Mouse (Mus musculus): Measurements from ENCODE around the gene Ifngr2. TPM values are rescaled to one million over a fixed set of nuclear protein-coding genes. Genes with fewer than 3 reads are reported as not detected.
"Not testable (repeated sequence)": the region's sequence is repeated elsewhere in the genome, so short reads cannot be mapped to it uniquely, and the experiment has no call there.

The Ifngr2 gene
- polyA plus RNA-seq, 1 experiment from 2014 or later: 31.3 TPM

DNA sequence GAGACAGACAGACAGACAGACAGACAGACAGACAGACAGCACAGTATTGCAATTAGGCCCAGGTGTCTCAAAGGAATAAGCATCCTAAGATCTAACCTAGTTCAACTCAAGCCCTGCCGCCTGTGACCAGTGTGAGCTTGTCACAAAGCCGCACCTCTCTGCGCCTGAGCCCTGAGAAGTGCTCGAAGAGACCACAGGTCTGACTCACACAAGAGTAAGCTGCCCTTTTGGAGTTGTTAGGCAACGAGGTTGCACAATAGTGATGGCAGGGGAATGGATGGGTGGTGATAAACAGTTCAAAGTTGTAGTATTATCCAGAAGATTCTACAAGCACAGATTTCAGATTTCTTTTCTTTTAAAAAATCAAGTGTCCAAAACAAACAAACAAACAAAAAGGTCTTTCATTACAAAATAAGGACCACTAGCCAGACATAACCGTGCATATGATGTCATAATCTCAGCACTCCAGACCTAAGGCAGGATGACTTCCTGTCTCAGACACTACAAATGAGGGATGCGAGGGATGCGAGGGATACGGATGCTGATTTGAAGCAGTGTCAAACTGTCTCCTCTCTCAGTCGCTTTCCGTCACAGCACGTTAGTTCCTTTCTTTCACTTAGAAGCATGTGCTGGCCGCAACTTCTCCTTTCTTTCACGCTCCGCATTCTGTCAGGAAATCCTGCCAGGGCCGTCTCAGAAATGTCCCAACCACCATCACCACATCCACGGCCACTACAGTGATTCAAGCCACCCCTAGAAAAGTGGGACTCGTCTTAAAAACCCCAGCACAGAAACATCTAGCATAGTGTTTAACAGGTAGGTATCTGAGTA is 24.2 kb upstream of the Ifngr2 start:
- TF ChIP-seq CTCF (IDR thresholded peaks at IDR 0.05): no peak
- ChIA-PET CTCF (no interaction called here), POLR2A (interaction anchor here (0.5 to 1.2 kb wide), 2 partner anchors 11 to 16 kb away, joined by 3 read pairs; no protein-coding TSS in a partner anchor)
- no peaks in the 10 kb centered on the region for H3K27me3 ChIP-seq
- DNase-seq (ENCODE audit: low read depth, low spot score) (peak; percentile 64), ATAC-seq (peak; percentile 93)
- in situ Hi-C loops (cut with MboI; ENCODE audit: low pct_unique_long_range_greater_than_20kb): no loop called here

GRCm38 (mm10) chr16:91524206-91524605 is 22.7 kb upstream of the Ifngr2 start:
- ChIA-PET CTCF (interaction anchor here (1.3 kb wide), 1 partner anchor 57 kb away, joined by 4 read pairs; no protein-coding TSS in a partner anchor), POLR2A (interaction anchor here (0.5 to 1.2 kb wide), 3 partner anchors 13 to 170 kb away, joined by 3 to 4 read pairs (median 3); no protein-coding TSS in a partner anchor)
- in situ Hi-C loops (cut with MboI; ENCODE audit: low pct_unique_long_range_greater_than_20kb): no loop called here
- H3K27me3 ChIP-seq: no peaks in the 10 kb centered on the region
- DNase-seq (ENCODE audit: low read depth, low spot score) (no peak), ATAC-seq (no peak)
- TF ChIP-seq CTCF (IDR thresholded peaks at IDR 0.05): no peak

DNA sequence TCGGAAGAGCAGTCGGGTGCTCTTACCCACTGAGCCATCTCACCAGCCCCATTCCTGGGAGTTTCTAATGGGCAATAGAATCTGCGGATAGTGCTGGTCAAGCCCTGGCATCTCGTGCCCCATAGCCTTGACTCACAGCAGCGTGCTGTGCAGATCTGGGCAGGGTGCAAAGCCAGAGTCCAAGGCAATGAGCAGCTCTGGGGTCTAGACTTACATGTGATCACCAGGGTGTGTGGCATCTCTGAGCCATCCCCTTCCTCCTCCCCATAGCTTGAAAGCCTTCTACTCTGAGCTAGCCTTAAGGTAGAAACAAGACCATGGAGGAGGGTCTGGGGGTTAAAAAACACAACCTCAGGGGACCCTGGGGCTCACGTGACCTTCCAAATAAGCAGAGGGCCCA is 20.6 kb upstream of the Ifngr2 start:
- no peak for TF ChIP-seq CTCF (IDR thresholded peaks at IDR 0.05)
- in situ Hi-C loops (cut with MboI; ENCODE audit: low pct_unique_long_range_greater_than_20kb): no loop called here
- H3K27me3 ChIP-seq: no peaks in the 10 kb centered on the region
- DNase-seq (ENCODE audit: low read depth, low spot score) (no peak), ATAC-seq (no peak)
- POLR2A ChIA-PET: no interaction called here
- CTCF ChIA-PET: no interaction called here

DNA sequence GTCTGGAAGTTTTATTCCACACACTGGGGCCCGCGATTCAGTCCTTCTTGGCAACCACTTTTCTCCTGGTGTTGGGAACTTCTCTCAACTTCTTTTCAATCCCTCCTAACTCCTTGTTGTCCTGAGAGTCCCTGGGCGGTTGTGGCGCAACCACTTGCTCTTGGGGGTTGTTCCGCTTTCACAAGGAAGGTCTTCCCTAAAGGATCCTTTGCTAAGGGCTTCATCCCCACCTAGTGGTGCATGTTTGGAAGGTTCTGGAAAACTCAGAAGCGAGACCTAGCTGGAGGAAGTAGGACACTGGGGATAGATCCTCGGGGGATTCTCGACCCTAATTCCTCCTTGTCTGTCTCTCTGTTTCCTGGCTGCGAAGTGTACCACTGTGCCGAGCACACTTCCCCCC is 19.8 kb upstream of the Ifngr2 start:
- no peaks in the 10 kb centered on the region for H3K27me3 ChIP-seq
- DNase-seq (ENCODE audit: low read depth, low spot score) (no peak), ATAC-seq (no peak)
- no peak for TF ChIP-seq CTCF (IDR thresholded peaks at IDR 0.05)
- CTCF ChIA-PET: no interaction called here
- POLR2A ChIA-PET: interaction anchor here (0.6 kb wide), 1 partner anchor 69 kb away, joined by 3 read pairs; no protein-coding TSS in a partner anchor
- in situ Hi-C loops (cut with MboI; ENCODE audit: low pct_unique_long_range_greater_than_20kb): no loop called here

GRCm38 (mm10) chr16:91527500-91527899 is 19.4 kb upstream of the Ifngr2 start:
- ATAC-seq: no peak
- no peaks in the 10 kb centered on the region for H3K27me3 ChIP-seq
- TF ChIP-seq CTCF (IDR thresholded peaks at IDR 0.05): no peak
- no peak for DNase-seq (ENCODE audit: low read depth, low spot score)
- CTCF ChIA-PET: no interaction called here
- POLR2A ChIA-PET: interaction anchor here (0.6 kb wide), 1 partner anchor 69 kb away, joined by 3 read pairs; no protein-coding TSS in a partner anchor
- in situ Hi-C loops (cut with MboI; ENCODE audit: low pct_unique_long_range_greater_than_20kb): no loop called here

- DNase-seq (ENCODE audit: low read depth, low spot score) (no peak), ATAC-seq (no peak)
- in situ Hi-C loops (cut with MboI; ENCODE audit: low pct_unique_long_range_greater_than_20kb): no loop called here
- H3K27me3 ChIP-seq: no peaks in the 10 kb centered on the region
- POLR2A ChIA-PET: no interaction called here
- TF ChIP-seq CTCF (IDR thresholded peaks at IDR 0.05): no peak
- CTCF ChIA-PET: no interaction called here
These were observed 18.3 kb upstream of the Ifngr2 start for GRCm38 (mm10) chr16:91528578-91528977.

GRCm38 (mm10) chr16:91530830-91531229 is 16.0 kb upstream of the Ifngr2 start:
- H3K27me3 ChIP-seq; POLR2A ChIA-PET; CTCF ChIA-PET; in situ Hi-C loops (cut with MboI; ENCODE audit: low pct_unique_long_range_greater_than_20kb); DNase-seq (ENCODE audit: low read depth, low spot score); ATAC-seq: not testable (repeated sequence)

DNA sequence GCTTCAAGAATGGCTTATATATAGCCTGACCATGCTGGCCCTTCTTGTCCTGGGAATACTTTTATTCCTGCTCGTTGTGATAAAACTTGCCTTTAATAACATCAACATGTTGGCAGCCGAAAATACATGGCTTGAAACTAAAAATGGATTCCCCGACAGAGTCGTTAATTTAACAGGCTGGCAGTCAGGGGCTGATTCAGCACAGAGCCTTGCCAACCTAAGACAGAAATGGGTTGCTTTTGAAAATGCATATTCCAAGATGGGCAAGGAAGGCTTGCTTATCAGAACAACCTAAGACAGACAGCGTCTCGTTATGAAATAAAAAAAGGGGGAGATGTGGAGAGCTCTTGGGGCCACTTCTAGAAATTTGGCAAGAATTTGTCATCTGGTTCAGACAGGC is 15.0 kb upstream of the Ifngr2 start:
- TF ChIP-seq CTCF (IDR thresholded peaks at IDR 0.05): no peak
- DNase-seq (ENCODE audit: low read depth, low spot score) (no peak), ATAC-seq (no peak)
- in situ Hi-C loops (cut with MboI; ENCODE audit: low pct_unique_long_range_greater_than_20kb): no loop called here
- POLR2A ChIA-PET: no interaction called here
- H3K27me3 ChIP-seq: no peaks in the 10 kb centered on the region
- CTCF ChIA-PET: no interaction called here

DNA sequence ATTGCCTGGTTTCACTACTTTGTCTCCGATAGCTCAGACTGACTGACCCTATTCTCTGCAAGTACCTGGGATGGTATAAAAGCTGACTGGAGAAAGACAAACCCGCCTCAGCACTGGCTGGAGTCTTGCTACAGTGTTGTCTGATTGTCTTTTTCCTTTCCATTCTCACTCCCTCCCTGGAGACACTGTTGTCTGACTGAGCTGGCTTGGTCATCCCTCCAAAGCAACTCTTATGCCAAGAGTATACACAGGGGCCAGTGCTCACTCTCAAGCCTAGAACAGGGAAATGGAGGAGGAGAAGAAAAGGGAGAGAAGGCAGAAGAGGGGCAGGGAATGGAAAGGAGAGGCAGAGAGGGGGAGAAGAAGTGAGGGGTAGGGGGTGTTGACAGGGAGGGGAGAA is 14.4 kb upstream of the Ifngr2 start:
- in situ Hi-C loops (cut with MboI; ENCODE audit: low pct_unique_long_range_greater_than_20kb): no loop called here
- TF ChIP-seq CTCF (IDR thresholded peaks at IDR 0.05): no peak
- DNase-seq (ENCODE audit: low read depth, low spot score) (no peak), ATAC-seq (no peak)
- no peaks in the 10 kb centered on the region for H3K27me3 ChIP-seq
- CTCF ChIA-PET: no interaction called here
- POLR2A ChIA-PET: no interaction called here

- in situ Hi-C loops (cut with MboI; ENCODE audit: low pct_unique_long_range_greater_than_20kb): no loop called here
- CTCF ChIA-PET: no interaction called here
- POLR2A ChIA-PET: no interaction called here
- no peak for TF ChIP-seq CTCF (IDR thresholded peaks at IDR 0.05)
- DNase-seq (ENCODE audit: low read depth, low spot score) (no peak), ATAC-seq (no peak)
- H3K27me3 ChIP-seq: no peaks in the 10 kb centered on the region
These were observed 13.5 kb upstream of the Ifngr2 start for GRCm38 (mm10) chr16:91533097-91534001.

DNA sequence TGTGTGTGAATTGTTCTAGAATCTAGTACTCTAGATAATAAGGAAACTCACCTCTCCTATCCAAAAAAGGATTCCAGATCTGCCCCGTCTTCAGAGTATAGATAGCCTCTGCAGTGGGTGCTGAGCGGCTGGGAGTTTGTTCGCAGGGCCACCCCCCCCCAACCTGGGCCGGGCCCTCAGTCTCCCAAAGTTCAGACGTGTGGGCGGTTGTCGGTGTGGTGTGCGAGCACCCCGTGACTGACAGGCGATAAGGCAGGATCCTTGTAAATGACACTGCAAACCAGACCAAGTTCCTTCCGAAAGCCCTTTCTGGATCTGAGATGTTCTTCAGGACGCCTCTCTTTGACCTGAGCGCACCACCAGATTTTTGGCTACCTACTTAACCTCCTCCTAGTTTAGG is 12.4 kb upstream of the Ifngr2 start:
- in situ Hi-C loops (cut with MboI; ENCODE audit: low pct_unique_long_range_greater_than_20kb): no loop called here
- ATAC-seq: peak; percentile 100
- peak; percentile 94 for DNase-seq (ENCODE audit: low read depth, low spot score)
- H3K27me3 ChIP-seq: no peaks in the 10 kb centered on the region
- TF ChIP-seq CTCF (IDR thresholded peaks at IDR 0.05): no peak
- POLR2A ChIA-PET: no interaction called here
- CTCF ChIA-PET: no interaction called here
